Mouse (Mus musculus) MEL (cell line): ENCODE results near the gene Tspan9. TPM values are rescaled to one million over a fixed set of nuclear protein-coding genes. Genes with fewer than 3 reads are reported as not detected.

Experiments
- DNase-seq: peaks from one replicate; pipeline ENCODE4 v3.0.0; 2011; ENCODE audit warnings: low read depth, low spot score
- H3K27ac ChIP-seq: 2 replicates; pipeline ENCODE4 v1.5.1; 2012; ENCODE audit warnings: low read depth, mild to moderate bottlenecking, control low read depth, low read length, moderate library complexity; ENCODE audit not compliant: control insufficient read depth
- H3K27me3 ChIP-seq, 2 experiments: fragments of 150-350 bp in 1 of 2; sonication (generic) in 1 of 2; 2 replicates each; pipeline ENCODE4 v1.6.1; 2012; ENCODE audit warnings: low read length in 2 of 2, mild to moderate bottlenecking in 2 of 2, improper control_type of control experiment in 1 of 2, moderate library complexity in 1 of 2; ENCODE audit not compliant: insufficient read depth in 2 of 2, control insufficient read depth in 1 of 2
- H3K36me3 ChIP-seq, 2 experiments: 2 replicates each; pipeline ENCODE4 v1.6.1; 2012 to 2014; ENCODE audit warnings: low read length in 2 of 2, improper control_type of control experiment in 1 of 2, inconsistent platforms in 1 of 2, mild to moderate bottlenecking in 1 of 2; ENCODE audit not compliant: insufficient read depth in 2 of 2, control insufficient read depth in 1 of 2
- H3K4me1 ChIP-seq, 2 experiments: fragments of 150-350 bp in 1 of 2; sonication (generic) in 1 of 2; 2 replicates each; pipeline ENCODE4 v1.6.1; 2012; ENCODE audit warnings: low read length in 2 of 2, improper control_type of control experiment in 1 of 2, mild to moderate bottlenecking in 1 of 2; ENCODE audit not compliant: insufficient read depth in 2 of 2, control insufficient read depth in 1 of 2
- H3K4me3 ChIP-seq, 2 experiments: fragments of 150-350 bp in 1 of 2; sonication (generic) in 1 of 2; 2 replicates each; pipeline ENCODE4 v1.5.1; 2012; ENCODE audit warnings: low read depth in 2 of 2, low read length in 2 of 2, mild to moderate bottlenecking in 2 of 2, moderate library complexity in 2 of 2, control low read depth in 1 of 2, improper control_type of control experiment in 1 of 2; ENCODE audit not compliant: control insufficient read depth in 1 of 2, insufficient read depth in 1 of 2
- H3K79me2 ChIP-seq: 2 replicates; pipeline ENCODE4 v1.6.1; 2012; ENCODE audit warnings: mild to moderate bottlenecking, low read length, moderate library complexity; ENCODE audit not compliant: control insufficient read depth, poor library complexity, insufficient read depth
- H3K9ac ChIP-seq: 2 replicates; pipeline ENCODE4 v1.6.1; 2012; ENCODE audit warnings: low read depth, mild to moderate bottlenecking, control low read depth, low read length, moderate library complexity; ENCODE audit not compliant: control insufficient read depth, poor library complexity, severe bottlenecking
- H3K9me3 ChIP-seq: fragments of 150-350 bp; sonication (generic); replicated peaks from 2 replicates; pipeline ENCODE4 v1.6.1; 2012; ENCODE audit warnings: mild to moderate bottlenecking, low read length, improper control_type of control experiment, moderate library complexity; ENCODE audit not compliant: insufficient read depth
- BHLHE40 ChIP-seq: IDR thresholded peaks from 2 replicates; pipeline ENCODE4 v1.6.1; 2012; ENCODE audit warnings: low read depth, mild to moderate bottlenecking, inconsistent platforms, low read length, improper control_type of control experiment, borderline replicate concordance
- CHD2 ChIP-seq: IDR thresholded peaks from 2 replicates; pipeline ENCODE4 v1.6.1; 2011; ENCODE audit warnings: low read length, improper control_type of control experiment
- CTCF ChIP-seq, 3 experiments: IDR thresholded peaks in 2 of 3; conservative IDR thresholded peaks in 1 of 3; 2 replicates each; pipeline ENCODE4 v1.5.1; 2011 to 2012; ENCODE audit warnings: low read length in 3 of 3, low read depth in 2 of 3, mild to moderate bottlenecking in 2 of 3, improper control_type of control experiment in 1 of 3, inconsistent platforms in 1 of 3, mixed read lengths in 1 of 3, moderate library complexity in 1 of 3; ENCODE audit not compliant: control insufficient read depth in 1 of 3, insufficient read depth in 1 of 3, poor library complexity in 1 of 3, severe bottlenecking in 1 of 3
- E2F4 ChIP-seq: IDR thresholded peaks from 2 replicates; pipeline ENCODE4 v1.6.1; 2011; ENCODE audit warnings: low read depth, low read length, improper control_type of control experiment, borderline replicate concordance
- ELF1 ChIP-seq: IDR thresholded peaks from 2 replicates; pipeline ENCODE4 v1.6.1; 2014; ENCODE audit warnings: low read depth, mild to moderate bottlenecking, inconsistent platforms, low read length, improper control_type of control experiment, moderate library complexity
- GATA1 ChIP-seq: IDR thresholded peaks from 2 replicates; pipeline ENCODE4 v1.6.1; 2011; ENCODE audit warnings: low read depth, low read length, improper control_type of control experiment
- JUND ChIP-seq: IDR thresholded peaks from 2 replicates; pipeline ENCODE4 v1.6.1; 2011; ENCODE audit warnings: low read depth, mild to moderate bottlenecking, improper control_type of control experiment, low read length
- MAFK ChIP-seq: IDR thresholded peaks from 2 replicates; pipeline ENCODE4 v1.6.1; 2011; ENCODE audit warnings: low read depth, mild to moderate bottlenecking, low read length, improper control_type of control experiment, borderline replicate concordance
- MAX ChIP-seq: IDR thresholded peaks from 2 replicates; pipeline ENCODE4 v1.6.1; 2011; ENCODE audit warnings: low read length, improper control_type of control experiment
- MAZ ChIP-seq: IDR thresholded peaks from 2 replicates; pipeline ENCODE4 v1.6.1; 2012; ENCODE audit warnings: low read depth, mild to moderate bottlenecking, inconsistent platforms, low read length, improper control_type of control experiment
- MEF2A ChIP-seq: IDR thresholded peaks from 2 replicates; pipeline ENCODE4 v1.6.1; 2014; ENCODE audit warnings: low read depth, mild to moderate bottlenecking, inconsistent platforms, low read length, improper control_type of control experiment; ENCODE audit not compliant: poor library complexity, insufficient replicate concordance, severe bottlenecking; ENCODE audit errors: extremely low read depth
- MXI1 ChIP-seq: IDR thresholded peaks from 2 replicates; pipeline ENCODE4 v1.6.1; 2011; ENCODE audit warnings: mild to moderate bottlenecking, low read depth, low read length, improper control_type of control experiment
- MYB ChIP-seq: IDR thresholded peaks from 2 replicates; pipeline ENCODE4 v1.6.1; 2011; ENCODE audit warnings: mild to moderate bottlenecking, low read depth, low read length, improper control_type of control experiment
- NELFE ChIP-seq: IDR thresholded peaks from 2 replicates; pipeline ENCODE4 v1.6.1; 2011; ENCODE audit warnings: low read depth, low read length, improper control_type of control experiment
- POLR2A ChIP-seq, 2 experiments: IDR thresholded peaks; 2 replicates each; pipeline ENCODE4 v1.6.1; 2011 to 2012; ENCODE audit warnings: low read length in 2 of 2, mild to moderate bottlenecking in 2 of 2, control low read depth in 1 of 2, improper control_type of control experiment in 1 of 2, low read depth in 1 of 2, moderate library complexity in 1 of 2; ENCODE audit not compliant: control insufficient read depth in 1 of 2, insufficient read depth in 1 of 2, poor library complexity in 1 of 2
- POLR2AphosphoS2 ChIP-seq: IDR thresholded peaks from 2 replicates; pipeline ENCODE4 v1.6.1; 2011; ENCODE audit warnings: low read length, improper control_type of control experiment
- POLR2AphosphoS5 ChIP-seq: IDR thresholded peaks from 2 replicates; pipeline ENCODE4 v1.6.1; 2012; ENCODE audit warnings: low read depth, borderline replicate concordance, mild to moderate bottlenecking, inconsistent platforms, low read length, moderate library complexity, mixed read lengths
- RAD21 ChIP-seq: IDR thresholded peaks from 2 replicates; pipeline ENCODE4 v1.6.1; 2011; ENCODE audit warnings: mild to moderate bottlenecking, low read depth, low read length, improper control_type of control experiment
- TAL1 ChIP-seq: IDR thresholded peaks from 2 replicates; pipeline ENCODE4 v1.6.1; 2012; ENCODE audit warnings: mild to moderate bottlenecking, inconsistent platforms, low read length, moderate library complexity, mixed read lengths
- TBP ChIP-seq: IDR thresholded peaks from 2 replicates; pipeline ENCODE4 v1.8.0; 2011; ENCODE audit warnings: low read depth, low read length, improper control_type of control experiment
- TCF12 ChIP-seq: IDR thresholded peaks from 2 replicates; pipeline ENCODE4 v1.6.1; 2014; ENCODE audit warnings: low read depth, mild to moderate bottlenecking, inconsistent platforms, low read length, improper control_type of control experiment, moderate library complexity
- UBTF ChIP-seq: IDR thresholded peaks from 2 replicates; pipeline ENCODE4 v1.6.1; 2012; ENCODE audit warnings: low read depth, mild to moderate bottlenecking, inconsistent platforms, low read length, improper control_type of control experiment, moderate library complexity, borderline replicate concordance; ENCODE audit not compliant: insufficient read depth
- USF1 ChIP-seq: IDR thresholded peaks from 2 replicates; pipeline ENCODE4 v1.6.1; 2014; ENCODE audit warnings: low read depth, mild to moderate bottlenecking, inconsistent platforms, low read length, improper control_type of control experiment, moderate library complexity
- USF2 ChIP-seq, 2 experiments: IDR thresholded peaks; 2 replicates each; pipeline ENCODE4 v1.6.1; 2011 to 2012; ENCODE audit warnings: improper control_type of control experiment in 2 of 2, low read length in 2 of 2, borderline replicate concordance in 1 of 2, inconsistent platforms in 1 of 2, low read depth in 1 of 2, mild to moderate bottlenecking in 1 of 2; ENCODE audit not compliant: insufficient read depth in 1 of 2
- ZKSCAN1 ChIP-seq: IDR thresholded peaks from 2 replicates; pipeline ENCODE4 v1.6.1; 2012; ENCODE audit warnings: low read depth, mild to moderate bottlenecking, inconsistent platforms, low read length, improper control_type of control experiment, moderate library complexity
- polyA plus RNA-seq, 2 experiments: library from polyadenylated mRNA; stranded (reverse) in 1 of 2; unstranded in 1 of 2; fragments of >175 nt in 1 of 2; fragments of >200 nt in 1 of 2; gene quantifications; 2 replicates each; pipeline versions ENCODE4 v1.2.1 to v1.2.4; 2012; ENCODE audit warnings: low replicate concordance in 2 of 2, low read depth in 1 of 2; ENCODE audit not compliant: insufficient read length in 2 of 2, insufficient read depth in 1 of 2, missing spikeins in 1 of 2
- total RNA-seq: library from RNA; depleted of rRNA; stranded (reverse); fragments of 300-350 nt; gene quantifications from 2 replicates; pipeline ENCODE4 v1.2.3, GENCODE M21; 2012

The Tspan9 gene
- total and polyA plus RNA-seq, 3 experiments = 0.08 to 3.4 TPM; not detected in 1

DNA sequence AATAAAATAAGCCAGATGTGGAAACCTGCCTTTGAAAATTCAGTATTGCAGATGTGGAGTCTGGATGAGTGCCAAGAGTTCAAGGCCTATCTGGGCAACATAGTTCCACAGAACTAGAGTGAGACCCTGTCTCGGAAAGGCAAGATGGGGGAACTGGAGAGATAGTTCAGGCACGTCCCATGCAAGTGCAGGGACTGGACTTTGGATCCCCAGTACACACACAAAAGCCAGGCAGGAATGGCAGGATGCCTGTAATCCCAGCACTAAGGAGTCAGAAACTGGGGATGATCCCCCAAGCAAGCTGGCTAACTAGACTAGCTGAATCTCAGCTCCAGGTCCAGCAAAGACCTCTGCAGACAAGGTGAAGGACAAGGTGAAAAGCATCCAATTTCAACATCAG, 12.5 kb upstream of the Tspan9 start:
- Histone ChIP-seq H3K4me1 (no peaks in the 10 kb centered on the region), H3K9ac (no peak overlapping the region), H3K9me3 (no peaks in the 10 kb centered on the region), H3K4me3 (no peak overlapping the region), H3K27ac (no peak overlapping the region), H3K36me3 (no peaks in the 10 kb centered on the region), H3K79me2 (no peaks in the 10 kb centered on the region), H3K27me3 (no peaks in the 10 kb centered on the region)
- no peak for DNase-seq
- TF ChIP-seq CTCF (IDR thresholded peaks at IDR 0.05 in 2 of 3, conservative IDR thresholded peaks at IDR 0.05 in 1 of 3; ENCODE audit: control insufficient read depth in 1 of 3, insufficient read depth in 1 of 3, low read depth in 2 of 3, low read length in 3 of 3, poor library complexity in 1 of 3, severe bottlenecking in 1 of 3) = no peak
- TF ChIP-seq TBP = no peak
- TF ChIP-seq CHD2 = no peak
- TF ChIP-seq NELFE = no peak
- TF ChIP-seq MYB = no peak
- no peak for TF ChIP-seq GATA1
- TF ChIP-seq MEF2A = no peak
- TF ChIP-seq TAL1 = no peak
- TF ChIP-seq MAX = no peak
- no peak for TF ChIP-seq MXI1
- TF ChIP-seq E2F4 = no peak
- TF ChIP-seq POLR2AphosphoS5 = no peak
- TF ChIP-seq MAZ = no peak
- no peak for TF ChIP-seq TCF12
- TF ChIP-seq POLR2AphosphoS2 = no peak
- TF ChIP-seq USF1 = no peak
- TF ChIP-seq POLR2A (IDR thresholded peaks at IDR 0.05; ENCODE audit: control insufficient read depth in 1 of 2, insufficient read depth in 1 of 2, low read depth in 1 of 2, low read length in 2 of 2, poor library complexity in 1 of 2) = no peak
- no peak for TF ChIP-seq UBTF
- TF ChIP-seq USF2 (IDR thresholded peaks at IDR 0.05; ENCODE audit: borderline replicate concordance in 1 of 2, insufficient read depth in 1 of 2, low read depth in 1 of 2, low read length in 2 of 2) = no peak

DNA sequence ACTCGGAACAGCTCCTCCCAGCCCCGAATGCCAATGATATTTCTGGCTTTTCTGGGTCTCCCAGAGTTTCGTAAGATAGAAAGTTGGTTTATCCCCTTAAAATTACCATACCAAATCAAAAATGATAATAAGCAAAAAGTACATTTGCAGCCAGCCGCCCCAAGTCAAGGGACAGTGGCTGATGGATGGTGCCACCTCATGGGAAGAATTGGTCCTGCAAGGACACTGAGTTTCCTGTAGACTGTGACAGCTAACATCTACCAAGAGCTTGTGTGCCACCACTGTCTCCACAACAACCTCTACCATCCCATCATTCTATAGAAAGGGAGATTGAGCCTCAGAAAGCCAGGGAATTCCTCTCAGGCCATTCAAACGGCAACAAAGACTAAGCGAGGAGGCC, 2.4 kb upstream of the Tspan9 start:
- Histone ChIP-seq H3K9ac (no peak overlapping the region), H3K36me3 (no peaks in the 10 kb centered on the region), H3K27me3 (no peaks in the 10 kb centered on the region), H3K4me3 (no peak overlapping the region), H3K9me3 (no peaks in the 10 kb centered on the region), H3K4me1 (no peaks in the 10 kb centered on the region), H3K27ac (no peak overlapping the region), H3K79me2 (no peaks in the 10 kb centered on the region)
- TF ChIP-seq CHD2 (no peak), MAFK (no peak), JUND (no peak), TBP (no peak), BHLHE40 (no peak), MEF2A (no peak), GATA1 (no peak), TCF12 (no peak), RAD21 (no peak), E2F4 (no peak), NELFE (no peak), ZKSCAN1 (no peak), MAZ (no peak), ELF1 (no peak), POLR2AphosphoS2 (no peak)
- DNase-seq = no peak
